Mouse (Mus musculus): Measurements from ENCODE around the gene Samd8. TPM values are rescaled to one million over a fixed set of nuclear protein-coding genes. Genes with fewer than 3 reads are reported as not detected.

Gene Samd8
- polyA plus RNA-seq, 1 experiment, result not detected

DNA sequence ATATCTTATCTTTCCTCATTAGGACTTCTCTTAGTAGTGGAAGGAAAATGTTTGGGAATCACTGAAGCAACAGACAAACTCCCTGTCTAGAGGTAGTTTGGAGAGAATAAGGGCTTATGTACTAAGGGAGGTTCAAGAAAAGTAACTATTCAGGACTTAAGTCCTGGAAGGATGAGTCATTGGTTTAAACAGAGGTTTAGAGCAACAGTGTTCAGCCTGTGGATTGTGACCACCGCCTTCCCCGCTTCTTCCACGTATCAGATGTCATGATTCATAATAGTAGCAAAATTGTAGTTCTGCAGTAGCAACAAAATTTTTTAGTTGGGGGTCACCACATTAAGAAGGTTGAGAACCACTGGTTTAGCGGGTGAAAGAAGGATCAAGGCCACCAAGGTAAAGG, 50.3 kb downstream of the Samd8 start:
- Histone ChIP-seq H3K27ac (ENCODE audit: insufficient read depth, low read depth, low read length) (no peak overlapping the region), H3K4me3 (ENCODE audit: insufficient read depth, low read depth, low read length) (no peak overlapping the region), H3K4me1 (ENCODE audit: control insufficient read depth, insufficient read depth, low read length) (no peaks in the 10 kb centered on the region)
- TF ChIP-seq POLR2A (IDR thresholded peaks at IDR 0.05; ENCODE audit: insufficient read depth, low read depth, low read length) (no peak), CTCF (IDR thresholded peaks at IDR 0.05; ENCODE audit: insufficient read depth, low read depth, low read length) (no peak)
- 64% methylated on average over 4 of the region's 4 CpGs for WGBS

DNA sequence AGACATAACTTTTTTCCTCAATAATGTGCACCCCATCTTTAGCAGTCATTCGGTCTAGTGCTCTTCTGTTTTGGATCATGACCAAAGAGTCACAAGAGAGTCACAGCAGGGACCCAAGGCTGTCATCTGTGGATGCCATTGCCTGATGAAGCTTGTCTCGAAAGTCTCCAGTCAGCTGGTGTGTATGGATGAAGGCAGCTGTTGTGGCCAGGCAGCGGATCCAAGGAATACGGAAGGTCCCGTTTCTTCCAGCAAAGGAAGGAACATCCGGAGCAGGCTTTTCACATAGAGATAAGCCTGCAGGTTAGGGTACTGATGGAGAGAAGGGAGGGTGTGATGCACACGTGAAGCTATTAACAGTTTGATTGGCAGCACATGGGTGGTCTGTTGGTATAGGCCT, 51.3 kb downstream of the Samd8 start:
- no peak overlapping the region for H3K4me3 ChIP-seq (ENCODE audit: insufficient read depth, low read depth, low read length)
- 69% methylated on average over 7 of the region's 7 CpGs for WGBS
- H3K27ac ChIP-seq (ENCODE audit: insufficient read depth, low read depth, low read length), result no peak overlapping the region
- no peaks in the 10 kb centered on the region for H3K4me1 ChIP-seq (ENCODE audit: control insufficient read depth, insufficient read depth, low read length)
- TF ChIP-seq CTCF (IDR thresholded peaks at IDR 0.05; ENCODE audit: insufficient read depth, low read depth, low read length) (no peak), POLR2A (IDR thresholded peaks at IDR 0.05; ENCODE audit: insufficient read depth, low read depth, low read length) (no peak)

- 85% methylated on average over 6 of the region's 6 CpGs for WGBS
- no peak for TF ChIP-seq CTCF (IDR thresholded peaks at IDR 0.05; ENCODE audit: insufficient read depth, low read depth, low read length)
- TF ChIP-seq POLR2A (IDR thresholded peaks at IDR 0.05; ENCODE audit: insufficient read depth, low read depth, low read length), result no peak
- Histone ChIP-seq H3K4me3 (ENCODE audit: insufficient read depth, low read depth, low read length) (no peak overlapping the region), H3K27ac (ENCODE audit: insufficient read depth, low read depth, low read length) (no peak overlapping the region), H3K4me1 (ENCODE audit: control insufficient read depth, insufficient read depth, low read length) (no peaks in the 10 kb centered on the region)
These were observed 52.3 kb downstream of the Samd8 start for GRCm38 (mm10) chr14:21802543-21803206.

DNA sequence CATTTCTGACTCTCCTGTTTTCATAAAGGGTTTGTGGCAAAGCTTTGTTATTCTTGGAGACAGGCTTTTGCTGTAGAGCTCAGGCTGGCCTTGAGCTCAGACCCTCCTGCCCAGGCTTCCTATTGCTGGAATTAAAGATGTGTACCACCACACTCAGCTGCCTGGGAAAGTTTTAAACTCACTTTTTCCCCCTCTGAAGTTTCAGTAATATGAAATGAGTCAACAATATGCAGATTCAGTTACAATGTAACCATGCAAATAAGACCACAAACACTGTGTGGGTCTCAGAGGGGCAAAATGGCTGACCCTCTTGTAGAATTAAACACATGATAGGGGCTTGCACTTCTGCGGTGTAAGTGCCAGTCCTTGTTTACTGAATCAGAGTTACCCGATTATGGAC, 55.9 kb downstream of the Samd8 start:
- no peaks in the 10 kb centered on the region for H3K4me1 ChIP-seq (ENCODE audit: control insufficient read depth, insufficient read depth, low read length)
- H3K27ac ChIP-seq (ENCODE audit: insufficient read depth, low read depth, low read length), result no peak overlapping the region
- WGBS, result 88% methylated on average over 2 of the region's 2 CpGs
- TF ChIP-seq CTCF (IDR thresholded peaks at IDR 0.05; ENCODE audit: insufficient read depth, low read depth, low read length), result no peak
- TF ChIP-seq POLR2A (IDR thresholded peaks at IDR 0.05; ENCODE audit: insufficient read depth, low read depth, low read length), result no peak
- H3K4me3 ChIP-seq (ENCODE audit: insufficient read depth, low read depth, low read length), result no peak overlapping the region

DNA sequence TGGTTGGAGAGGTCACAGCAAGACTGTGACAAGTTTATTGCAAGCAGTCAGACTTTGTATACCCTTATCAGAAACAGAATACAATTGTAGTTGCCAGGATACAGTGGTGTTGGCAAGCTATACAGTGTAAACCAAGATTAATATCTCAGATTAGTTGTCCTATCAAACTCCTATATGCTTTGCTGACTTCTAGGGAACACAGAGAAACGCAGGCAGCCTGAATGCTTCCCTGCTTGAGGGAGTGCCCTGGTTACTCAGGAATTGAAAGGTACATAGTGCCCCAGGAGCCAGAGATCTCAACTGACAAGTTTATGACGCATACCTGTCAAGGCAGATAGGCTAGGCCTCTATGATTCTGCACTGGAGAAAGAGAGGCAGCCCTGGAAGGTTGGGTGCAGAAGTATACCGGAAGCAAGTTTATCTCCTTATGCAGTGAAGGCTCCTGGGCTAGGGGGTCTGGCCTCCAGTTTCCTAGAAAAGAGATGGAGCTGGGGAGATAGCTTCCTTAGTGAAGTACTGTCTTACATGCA, 56.4 kb downstream of the Samd8 start:
- Histone ChIP-seq H3K27ac (ENCODE audit: insufficient read depth, low read depth, low read length) (no peak overlapping the region), H3K4me1 (ENCODE audit: control insufficient read depth, insufficient read depth, low read length) (no peaks in the 10 kb centered on the region), H3K4me3 (ENCODE audit: insufficient read depth, low read depth, low read length) (no peak overlapping the region)
- 91% methylated on average over 3 of the region's 3 CpGs for whole genome bisulfite sequencing
- no peak for TF ChIP-seq CTCF (IDR thresholded peaks at IDR 0.05; ENCODE audit: insufficient read depth, low read depth, low read length)
- no peak for TF ChIP-seq POLR2A (IDR thresholded peaks at IDR 0.05; ENCODE audit: insufficient read depth, low read depth, low read length)

- TF ChIP-seq POLR2A (IDR thresholded peaks at IDR 0.05; ENCODE audit: insufficient read depth, low read depth, low read length), result no peak
- TF ChIP-seq CTCF (IDR thresholded peaks at IDR 0.05; ENCODE audit: insufficient read depth, low read depth, low read length), result no peak
- no peak overlapping the region for H3K4me3 ChIP-seq (ENCODE audit: insufficient read depth, low read depth, low read length)
- no peaks in the 10 kb centered on the region for H3K4me1 ChIP-seq (ENCODE audit: control insufficient read depth, insufficient read depth, low read length)
- 85% methylated on average over 8 of the region's 8 CpGs for WGBS
- H3K27ac ChIP-seq (ENCODE audit: insufficient read depth, low read depth, low read length), result no peak overlapping the region
These were observed 58.0 kb downstream of the Samd8 start for GRCm38 (mm10) chr14:21808208-21808922.

DNA sequence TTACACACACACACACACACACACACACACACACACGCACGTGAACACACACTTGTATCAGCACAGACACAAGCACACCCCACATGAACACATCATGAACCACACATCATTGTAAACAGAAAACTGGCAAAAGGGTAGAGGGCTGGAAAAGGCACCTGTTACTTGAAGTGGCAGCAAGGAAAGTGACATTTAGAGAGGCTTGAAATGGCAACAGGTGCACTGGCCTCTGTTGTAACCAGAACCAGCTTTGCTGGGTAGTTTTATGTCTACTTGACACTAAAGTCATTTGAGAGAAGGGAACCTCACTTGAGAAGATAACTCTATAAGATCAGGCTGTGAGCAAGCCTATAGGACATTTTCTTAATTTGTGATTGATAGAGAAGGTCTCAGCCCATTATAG, 59.1 kb downstream of the Samd8 start:
- no peak overlapping the region for H3K4me3 ChIP-seq (ENCODE audit: insufficient read depth, low read depth, low read length)
- H3K4me1 ChIP-seq (ENCODE audit: control insufficient read depth, insufficient read depth, low read length), result no peaks in the 10 kb centered on the region
- TF ChIP-seq POLR2A (IDR thresholded peaks at IDR 0.05; ENCODE audit: insufficient read depth, low read depth, low read length), result no peak
- TF ChIP-seq CTCF (IDR thresholded peaks at IDR 0.05; ENCODE audit: insufficient read depth, low read depth, low read length), result no peak
- H3K27ac ChIP-seq (ENCODE audit: insufficient read depth, low read depth, low read length), result no peak overlapping the region
- 100% methylated on average over 2 of the region's 2 CpGs for WGBS

DNA sequence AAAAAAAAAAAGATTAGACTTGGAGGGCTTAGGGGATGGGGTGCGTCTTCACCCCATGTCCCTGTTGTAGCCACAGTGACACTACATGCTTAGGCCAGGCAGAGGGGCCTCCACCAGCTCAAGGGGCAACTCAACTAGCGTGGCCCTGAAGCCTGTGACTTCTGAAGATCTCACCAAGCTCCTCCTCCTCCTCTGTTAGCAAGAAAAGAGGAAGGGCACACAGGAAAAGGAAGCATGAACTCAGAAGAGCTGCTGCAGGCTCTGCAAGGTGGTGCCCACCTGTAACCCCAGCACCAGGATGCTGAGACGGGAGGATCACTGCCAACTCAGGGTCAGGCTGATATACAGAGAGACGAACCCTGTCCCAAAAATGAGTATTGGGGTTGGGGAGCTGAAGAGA, 61.0 kb downstream of the Samd8 start:
- WGBS, result 92% methylated on average over 4 of the region's 4 CpGs
- TF ChIP-seq CTCF (IDR thresholded peaks at IDR 0.05; ENCODE audit: insufficient read depth, low read depth, low read length) (no peak), POLR2A (IDR thresholded peaks at IDR 0.05; ENCODE audit: insufficient read depth, low read depth, low read length) (no peak)
- H3K4me1 ChIP-seq (ENCODE audit: control insufficient read depth, insufficient read depth, low read length), result no peaks in the 10 kb centered on the region
- no peak overlapping the region for H3K27ac ChIP-seq (ENCODE audit: insufficient read depth, low read depth, low read length)
- H3K4me3 ChIP-seq (ENCODE audit: insufficient read depth, low read depth, low read length), result no peak overlapping the region

DNA sequence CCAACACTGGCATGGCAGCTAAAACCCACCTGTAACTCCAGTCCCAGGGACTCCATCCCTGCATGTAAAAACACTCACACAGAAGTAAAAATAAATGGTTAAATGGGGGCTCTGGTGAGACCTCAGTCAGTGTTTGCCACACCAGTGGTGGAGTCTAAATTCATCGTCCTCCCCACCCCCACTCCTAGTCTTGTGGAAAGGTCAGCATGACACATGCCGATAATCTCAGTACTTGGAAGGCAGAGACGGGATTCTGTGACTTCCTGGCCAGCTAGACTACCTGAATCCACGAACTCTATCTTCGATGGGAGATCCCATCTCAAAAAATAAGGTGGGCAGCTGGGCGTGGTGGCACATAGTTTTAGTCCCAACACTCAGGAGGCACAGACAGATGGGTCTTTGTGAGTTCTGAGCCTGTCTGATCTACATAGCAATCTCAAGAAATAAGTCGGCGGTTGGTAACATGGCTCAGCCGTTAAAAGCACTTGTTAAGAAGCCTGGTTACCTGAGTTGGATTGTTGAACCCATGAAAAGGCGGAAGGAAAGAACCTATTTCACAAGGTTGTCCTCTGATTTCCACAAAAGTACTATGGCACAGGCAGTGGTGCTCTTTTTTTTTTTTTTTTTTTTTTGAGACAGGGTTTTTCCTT, 61.5 kb downstream of the Samd8 start:
- Histone ChIP-seq H3K4me3 (ENCODE audit: insufficient read depth, low read depth, low read length) (no peak overlapping the region), H3K4me1 (ENCODE audit: control insufficient read depth, insufficient read depth, low read length) (no peaks in the 10 kb centered on the region), H3K27ac (ENCODE audit: insufficient read depth, low read depth, low read length) (no peak overlapping the region)
- 90% methylated on average over 10 of the region's 10 CpGs for WGBS
- no peak for TF ChIP-seq POLR2A (IDR thresholded peaks at IDR 0.05; ENCODE audit: insufficient read depth, low read depth, low read length)
- TF ChIP-seq CTCF (IDR thresholded peaks at IDR 0.05; ENCODE audit: insufficient read depth, low read depth, low read length), result no peak
